Mouse (Mus musculus): ENCODE data around the gene Ccl12. TPM values are rescaled to one million over a fixed set of nuclear protein-coding genes. Genes with fewer than 3 reads are reported as not detected.

The Ccl12 gene
- not detected for polyA plus RNA-seq (2012; fragmentation: generic; extraction: Trizol)

GRCm38 (mm10) chr11:82101529-82101928, at the start of gene Ccl12:
Ccl12 (plus strand) TSS chr11:82101845.

GRCm38 (mm10) chr11:82057646-82058045, 44.0 kb upstream of the Ccl12 start, which contains the start of gene Ccl11:
Ccl11 (plus strand) TSS chr11:82057823.

GRCm38 (mm10) chr11:82114885-82115284, 13.2 kb downstream of the Ccl12 start, which contains the start of gene Ccl8:
Ccl8 (plus strand) TSS chr11:82115185.

Other genes starting within 250 kb of the Ccl12 start
- gene 5530401A14Rik, start 241.2 kb upstream of the Ccl12 start, polyA plus RNA-seq (2012; fragmentation: generic; extraction: Trizol), result not detected
- not detected for gene Asic2, start 133.4 kb upstream of the Ccl12 start, polyA plus RNA-seq (2012; fragmentation: generic; extraction: Trizol)
- gene Ccl2, start 66.3 kb upstream of the Ccl12 start, polyA plus RNA-seq (2012; fragmentation: generic; extraction: Trizol), result 10 to 100 TPM; 24.3 to 62.8 TPM
- gene Gm17268, start 63.3 kb upstream of the Ccl12 start, polyA plus RNA-seq (2012; fragmentation: generic; extraction: Trizol), result not detected
- 10 to 100 TPM in 1 of 2 experiments, 1 to 10 TPM in 1; 5.8 to 18.1 TPM for gene Ccl7, start 56.1 kb upstream of the Ccl12 start, polyA plus RNA-seq (2012; fragmentation: generic; extraction: Trizol)
- gene Ccl11, start 44.0 kb upstream of the Ccl12 start, polyA plus RNA-seq (2012; fragmentation: generic; extraction: Trizol), result under 1 TPM in 1 of 2 experiments, not detected in 1; 0.31 TPM
- gene Ccl8, start 13.3 kb downstream of the Ccl12 start, polyA plus RNA-seq (2012; fragmentation: generic; extraction: Trizol), result under 1 TPM; 0.39 to 0.47 TPM
- gene Ccl1, start 203.8 kb downstream of the Ccl12 start, polyA plus RNA-seq (2012; fragmentation: generic; extraction: Trizol), result under 1 TPM in 1 of 2 experiments, not detected in 1; 0.12 TPM

All from C3H10T1/2 (cell line).